Mouse (Mus musculus) forebrain, embryonic 11.5 days (tissue): Measurements from ENCODE around the gene Uggt1. TPM values are rescaled to one million over a fixed set of nuclear protein-coding genes. Genes with fewer than 3 reads are reported as not detected.

Source experiments
- ATAC-seq: fragments of 200-750 bp; cut with Nextera tagmentation; replicated peaks from 2 replicates; pipeline ENCODE4 v1.8.0; 2017; ENCODE audit warnings: moderate TSS enrichment; ENCODE audit not compliant: low FRiP score
- DNase-seq: peaks from one replicate; pipeline ENCODE4 v3.0.0-alpha.2; 2017; ENCODE audit warnings: low spot score
- H3K27ac ChIP-seq: fragments of 300-500 bp; sonication (generic); 2 replicates; pipeline ENCODE4 v1.5.1; 2014; ENCODE audit warnings: low read depth, low read length
- H3K27me3 ChIP-seq: fragments of 300-500 bp; sonication (generic); 2 replicates; pipeline ENCODE4 v1.6.1; 2014; ENCODE audit warnings: mild to moderate bottlenecking, low read length, mixed read lengths; ENCODE audit not compliant: control insufficient read depth, insufficient read depth
- H3K36me3 ChIP-seq: fragments of 300-500 bp; sonication (generic); 2 replicates; pipeline ENCODE4 v1.6.1; 2014; ENCODE audit warnings: mild to moderate bottlenecking, low read length, moderate library complexity, mixed read lengths; ENCODE audit not compliant: control insufficient read depth, insufficient read depth
- H3K4me1 ChIP-seq: fragments of 300-500 bp; sonication (generic); replicated peaks from 2 replicates; pipeline ENCODE4 v1.6.1; 2014; ENCODE audit warnings: low read length, mixed read lengths; ENCODE audit not compliant: control insufficient read depth, insufficient read depth
- H3K4me2 ChIP-seq: fragments of 300-500 bp; sonication (generic); 2 replicates; pipeline ENCODE4 v1.6.1; 2014; ENCODE audit warnings: low read depth, mild to moderate bottlenecking, low read length, moderate library complexity, mixed read lengths; ENCODE audit not compliant: severe bottlenecking
- H3K4me3 ChIP-seq: fragments of 300-500 bp; sonication (generic); 2 replicates; pipeline ENCODE4 v1.5.1; 2014; ENCODE audit warnings: low read depth, low read length
- H3K9ac ChIP-seq: fragments of 300-500 bp; sonication (generic); 2 replicates; pipeline ENCODE4 v1.6.1; 2014; ENCODE audit warnings: low read length
- H3K9me3 ChIP-seq: fragments of 300-500 bp; sonication (generic); 2 replicates; pipeline ENCODE4 v1.6.1; 2016; ENCODE audit warnings: low read length, mixed read lengths; ENCODE audit not compliant: control insufficient read depth
- WGBS: fragments of 180-500 bp; shearing (Covaris S2); extraction: QIAGEN DNeasy Blood & Tissue Kit; methylation state at CpG from one replicate; pipeline ENCODE4 v1.1.7; 2014; 5-methylcytosine and 5-hydroxymethylcytosine counted together
- polyA plus RNA-seq: library from polyadenylated mRNA; unstranded; fragments of >200 nt; fragmentation: Nextera tagmentation; extraction: Ambion mirVana; gene quantifications from 2 replicates; pipeline ENCODE4 v1.2.1, GENCODE M21; 2014

Uggt1 gene
- polyA plus RNA-seq, 1 experiment from 2014 or later, result 72.8 TPM

GRCm38 (mm10) chr1:36251426-36251825 lies 6.9 kb upstream of the Uggt1 start:
- H3K4me3 ChIP-seq, result no peak overlapping the region
- no peak overlapping the region for H3K9ac ChIP-seq
- no peak; the same call in 1 of the 2 replicates for ATAC-seq
- peaks cover 9% of the 10 kb centered on the region; the same call in 1 of the 2 replicates for H3K27me3 ChIP-seq
- no peaks in the 10 kb centered on the region; the same call in 1 of the 2 replicates for H3K4me1 ChIP-seq
- H3K36me3 ChIP-seq, result no peaks in the 10 kb centered on the region
- peaks cover 2% of the 10 kb centered on the region; the same call in 1 of the 2 replicates for H3K9me3 ChIP-seq
- WGBS, result 6% methylated on average over 9 of the region's 9 CpGs
- DNase-seq, result no peak
- no peak overlapping the region for H3K27ac ChIP-seq
- H3K4me2 ChIP-seq, result no peak overlapping the region

GRCm38 (mm10) chr1:36246688-36247087 lies 2.2 kb upstream of the Uggt1 start:
- Histone ChIP-seq H3K27ac (no peak overlapping the region), H3K36me3 (no peaks in the 10 kb centered on the region), H3K4me1 (peaks cover 4% of the 10 kb centered on the region), H3K9me3 (no peaks in the 10 kb centered on the region), H3K4me2 (no peak overlapping the region), H3K27me3 (no peaks in the 10 kb centered on the region), H3K4me3 (no peak overlapping the region), H3K9ac (no peak overlapping the region)
- 45% methylated on average over 6 of the region's 6 CpGs for WGBS
- ATAC-seq, result no peak
- no peak for DNase-seq

DNA sequence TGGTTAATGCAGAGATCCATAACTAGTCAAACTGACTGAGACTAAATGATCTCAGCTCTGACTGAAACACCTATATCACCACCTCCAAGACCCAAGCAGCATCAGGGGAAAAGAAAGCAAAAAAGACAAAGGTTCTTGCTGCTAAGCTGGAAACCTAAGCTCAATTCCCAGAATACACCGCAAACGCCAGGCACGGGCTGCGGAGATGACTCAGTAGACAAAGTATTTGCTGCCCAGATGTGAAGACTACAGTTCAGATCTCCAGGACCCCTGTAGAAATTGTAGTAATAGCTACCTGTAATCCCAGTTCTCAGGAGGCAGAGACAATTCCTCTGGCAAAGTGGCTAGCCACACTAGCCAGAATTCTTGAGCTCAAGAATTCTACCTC lies 302 bp upstream of the Uggt1 start:
- Histone ChIP-seq H3K27ac (no peak overlapping the region), H3K4me2 (no peak overlapping the region), H3K27me3 (no peaks in the 10 kb centered on the region), H3K4me1 (peaks cover 4% of the 10 kb centered on the region), H3K36me3 (no peaks in the 10 kb centered on the region), H3K9ac (no peak overlapping the region), H3K4me3 (no peak overlapping the region), H3K9me3 (no peaks in the 10 kb centered on the region)
- ATAC-seq, result no peak
- DNase-seq, result no peak
- WGBS, result 92% methylated on average over 4 of the region's 4 CpGs

DNA sequence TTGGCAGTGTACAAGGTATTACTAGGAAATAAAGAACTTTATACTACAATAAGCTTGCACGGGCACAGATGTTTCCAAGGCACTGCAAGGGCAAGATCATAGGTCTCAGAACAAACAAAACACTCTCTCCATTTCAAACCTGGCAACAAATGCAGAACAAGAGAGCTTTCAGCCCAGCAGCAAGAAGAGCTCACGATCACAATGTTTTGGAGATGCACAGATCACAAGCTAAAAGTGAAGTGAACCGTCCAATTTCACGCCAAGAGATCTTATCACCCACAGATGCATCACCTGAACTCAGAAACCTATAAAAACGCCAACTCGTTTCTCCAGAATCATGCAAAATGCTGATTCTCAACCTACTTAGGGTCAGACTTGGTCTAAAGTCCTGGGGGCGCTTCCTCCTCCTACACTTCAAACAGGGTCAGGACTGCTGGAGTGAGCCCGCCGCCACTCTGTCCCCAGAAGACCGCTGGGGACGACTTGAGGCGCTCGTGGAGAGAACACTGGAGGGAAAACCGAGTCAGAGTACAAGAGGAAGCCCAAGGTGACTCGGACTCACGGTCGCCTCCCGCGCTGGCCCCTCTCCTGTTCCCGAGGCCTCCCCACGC lies 968 bp downstream of the Uggt1 start:
- Histone ChIP-seq H3K9ac (peak overlapping the region; percentile 86), H3K4me1 (peaks cover 4% of the 10 kb centered on the region), H3K36me3 (no peaks in the 10 kb centered on the region), H3K27ac (peak overlapping the region; percentile 68), H3K4me2 (peak overlapping the region; percentile 84), H3K4me3 (peak overlapping the region; percentile 88), H3K27me3 (no peaks in the 10 kb centered on the region), H3K9me3 (no peaks in the 10 kb centered on the region)
- WGBS, result 4% methylated on average over 21 of the region's 21 CpGs
- DNase-seq (no peak), ATAC-seq (peak; percentile 57; the same call in 1 of the 2 replicates)

GRCm38 (mm10) chr1:36241903-36242429 lies 2.6 kb downstream of the Uggt1 start:
- Histone ChIP-seq H3K9me3 (no peaks in the 10 kb centered on the region), H3K4me3 (no peak overlapping the region), H3K9ac (no peak overlapping the region), H3K27me3 (no peaks in the 10 kb centered on the region), H3K4me2 (no peak overlapping the region), H3K4me1 (peaks cover 4% of the 10 kb centered on the region), H3K27ac (no peak overlapping the region), H3K36me3 (no peaks in the 10 kb centered on the region)
- 92% methylated on average over 15 of the region's 15 CpGs for WGBS
- ATAC-seq (no peak), DNase-seq (no peak)

DNA sequence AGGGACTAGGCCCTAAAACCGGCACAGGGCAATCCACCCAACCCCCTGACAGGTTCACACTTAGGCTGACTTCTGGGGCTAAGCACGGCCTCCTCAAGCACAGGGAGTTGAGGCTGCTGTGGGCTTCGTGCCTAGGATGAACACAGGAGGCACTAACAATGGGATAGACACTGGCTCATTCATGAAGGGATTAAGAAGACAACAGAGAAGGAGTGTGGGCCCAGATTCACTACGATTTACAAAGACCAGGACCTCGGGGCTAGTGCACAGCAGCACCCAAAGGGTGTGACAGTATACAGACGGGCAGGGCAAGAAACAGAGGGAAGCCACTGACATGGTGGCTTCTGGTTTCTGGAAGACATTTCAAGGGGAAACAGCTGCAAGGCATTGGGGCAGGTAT lies 4.3 kb downstream of the Uggt1 start:
- Histone ChIP-seq H3K4me3 (no peak overlapping the region), H3K27ac (no peak overlapping the region), H3K27me3 (no peaks in the 10 kb centered on the region), H3K36me3 (no peaks in the 10 kb centered on the region), H3K9me3 (no peaks in the 10 kb centered on the region), H3K4me2 (no peak overlapping the region), H3K9ac (no peak overlapping the region; the same call in 1 of the 2 replicates), H3K4me1 (peaks cover 4% of the 10 kb centered on the region)
- WGBS, result 13% methylated on average over 6 of the region's 6 CpGs
- ATAC-seq, result no peak
- DNase-seq, result no peak

DNA sequence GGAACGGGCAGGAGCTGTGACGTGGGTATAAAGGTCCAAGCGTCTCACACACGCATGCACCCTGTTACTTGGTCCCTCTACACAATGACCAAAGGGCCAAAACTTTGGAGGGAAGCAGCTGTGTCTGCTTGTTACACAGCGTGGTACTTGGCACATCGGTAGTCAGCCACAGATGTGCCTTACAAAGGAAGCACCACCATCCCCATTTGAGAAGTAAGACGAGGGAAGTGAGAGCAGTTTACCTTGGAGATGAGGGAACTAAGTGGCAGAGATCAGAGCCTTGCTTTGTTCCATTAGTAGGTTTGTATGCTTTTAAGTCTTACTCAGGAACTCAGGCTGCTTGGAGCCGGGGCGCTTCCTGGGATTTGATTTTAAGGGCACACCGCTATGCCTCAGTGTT lies 5.1 kb downstream of the Uggt1 start:
- Histone ChIP-seq H3K9ac (no peak overlapping the region), H3K27me3 (no peaks in the 10 kb centered on the region), H3K9me3 (no peaks in the 10 kb centered on the region), H3K4me2 (no peak overlapping the region), H3K4me3 (no peak overlapping the region), H3K4me1 (peaks cover 4% of the 10 kb centered on the region), H3K27ac (no peak overlapping the region), H3K36me3 (no peaks in the 10 kb centered on the region)
- no peak for DNase-seq
- 86% methylated on average over 10 of the region's 10 CpGs for WGBS
- no peak for ATAC-seq

GRCm38 (mm10) chr1:36235855-36236254 lies 8.7 kb downstream of the Uggt1 start:
- H3K27me3 ChIP-seq, result no peaks in the 10 kb centered on the region
- H3K9ac ChIP-seq, result no peak overlapping the region
- H3K4me2 ChIP-seq, result no peak overlapping the region
- H3K27ac ChIP-seq, result no peak overlapping the region
- 86% methylated on average over 2 of the region's 2 CpGs for WGBS
- DNase-seq (no peak), ATAC-seq (no peak)
- H3K4me1 ChIP-seq, result no peaks in the 10 kb centered on the region
- no peaks in the 10 kb centered on the region; the same call in 1 of the 2 replicates for H3K36me3 ChIP-seq
- no peak overlapping the region for H3K4me3 ChIP-seq
- H3K9me3 ChIP-seq, result no peaks in the 10 kb centered on the region

DNA sequence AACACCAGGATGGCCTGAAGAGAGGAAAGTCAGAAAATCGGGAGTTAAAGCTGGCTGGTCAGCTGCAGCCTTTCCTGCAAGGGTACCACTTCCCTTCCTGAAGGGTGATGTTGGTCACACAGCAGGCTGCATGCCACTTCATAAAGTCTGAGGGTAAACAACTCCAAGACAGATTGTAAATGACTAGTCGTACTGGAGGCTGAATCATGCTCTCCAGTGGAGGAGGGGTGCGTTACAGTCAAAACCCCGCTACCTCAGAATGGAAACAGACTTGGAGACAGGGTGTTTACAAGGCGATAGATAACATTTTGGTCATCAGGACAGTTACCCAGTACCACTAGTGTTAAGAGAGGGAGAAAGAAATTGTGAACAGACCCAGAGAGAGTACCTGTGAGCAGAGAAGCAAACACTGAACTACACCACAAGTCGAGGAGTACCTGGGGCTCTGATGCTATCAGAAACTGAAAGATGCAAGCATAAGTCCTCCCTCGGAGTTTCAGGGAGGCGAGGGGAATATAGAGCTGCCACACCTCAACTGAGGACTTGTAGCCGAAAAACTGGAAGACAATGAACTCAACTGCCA lies 9.4 kb downstream of the Uggt1 start:
- no peak for DNase-seq
- Histone ChIP-seq H3K36me3 (no peaks in the 10 kb centered on the region; the same call in 1 of the 2 replicates), H3K4me3 (no peak overlapping the region), H3K4me1 (no peaks in the 10 kb centered on the region), H3K27ac (no peak overlapping the region), H3K9me3 (no peaks in the 10 kb centered on the region), H3K27me3 (no peaks in the 10 kb centered on the region), H3K4me2 (no peak overlapping the region), H3K9ac (no peak overlapping the region)
- WGBS, result 90% methylated on average over 9 of the region's 9 CpGs
- ATAC-seq, result no peak
